Mouse (Mus musculus): ENCODE results near the gene Spef1.

DNA sequence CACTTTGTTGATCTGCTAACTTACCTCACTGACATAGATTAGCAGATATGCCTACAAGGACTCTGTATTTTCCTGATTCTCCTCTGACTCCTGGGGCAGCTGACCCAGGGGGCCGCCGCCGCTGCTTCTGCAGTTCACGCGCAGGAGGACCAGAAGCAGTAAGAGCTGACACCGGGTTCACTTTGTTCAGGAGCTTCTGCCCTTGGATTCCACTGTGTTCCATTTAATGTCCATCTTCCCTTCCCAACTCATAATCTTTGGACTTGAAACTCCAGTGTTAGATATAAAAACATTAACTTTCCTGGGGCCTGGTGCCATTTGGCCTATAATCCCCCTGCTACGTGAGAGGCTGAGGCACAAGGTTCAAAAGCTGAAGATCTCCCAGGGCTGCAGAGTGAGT, 23.2 kb downstream of the Spef1 start:
- TF ChIP-seq CTCF (IDR thresholded peaks at IDR 0.05; ENCODE audit: low read depth, low read length) (no peak), GATA1 (IDR thresholded peaks at IDR 0.05; ENCODE audit: borderline replicate concordance, low read length) (no peak), TAL1 (conservative IDR thresholded peaks at IDR 0.05; ENCODE audit: low read depth, low read length) (no peak)

Measured in G1E (cell line).